ENCODE assay signal across 20 mouse cellular contexts in genomic region chr11:54063472-54063775, GRCm38 (mm10). TPM values are rescaled to one million over a fixed set of nuclear protein-coding genes. Genes with fewer than 3 reads are reported as not detected.
DNase-seq lines count a peak whose midpoint lies in the region; ATAC-seq and TF ChIP-seq lines count a peak whose summit lies in the region.
"Had no signal": no experiment of that assay in that cellular context is flagged by ENCODE, and none has a peak within 500 bp of the region (broad histone marks: within the 10 kb centered on the region; RNA-seq: fewer than 3 reads in every experiment).

No protein-coding gene starts in this region.

- WGBS in intestine, embryonic 15.5 days, result 74% methylated on average over 10 of the region's 10 CpGs
- 69% methylated on average over 10 of the region's 10 CpGs for WGBS in intestine, postnatal 0 days
- WGBS in spleen, adult 2 months, result 76% methylated on average over 10 of the region's 10 CpGs
- WGBS in embryonic facial prominence, embryonic 15.5 days, result 82% methylated on average over 10 of the region's 10 CpGs

- H3K4me2 ChIP-seq in intestine, embryonic 15.5 days (replicated peaks), result no peak overlapping the region
- H3K4me2 ChIP-seq in intestine, postnatal 0 days (replicated peaks; ENCODE audit: low read depth), result no peak overlapping the region
- no peak overlapping the region for H3K4me2 ChIP-seq in embryonic facial prominence, embryonic 15.5 days (replicated peaks)
- H3K4me2 ChIP-seq in myocyte (ENCODE audit: low read depth), result peak overlapping the region; percentile 93
- H3K4me2 ChIP-seq: heart, embryonic 12.5 days; hindbrain, embryonic 15.5 days; liver, embryonic 13.5 days; lung, embryonic 15.5 days; midbrain, embryonic 13.5 days; neural tube, embryonic 13.5 days had no signal

- TF ChIP-seq CTCF in intestine, postnatal 0 days (IDR thresholded peaks at IDR 0.05; ENCODE audit: low read depth), result no peak
- TF ChIP-seq CTCF in spleen, adult 2 months (IDR thresholded peaks at IDR 0.05; ENCODE audit: extremely low read depth, insufficient read depth, insufficient read length, insufficient replicate concordance), result no peak

- peaks cover 53% of the 10 kb centered on the region for H3K79me2 ChIP-seq in myocyte (ENCODE audit: control insufficient read depth, insufficient read depth)

- H3K9me3 ChIP-seq in intestine, embryonic 15.5 days, result no peaks in the 10 kb centered on the region
- H3K9me3 ChIP-seq in intestine, postnatal 0 days (ENCODE audit: control insufficient read depth), result no peaks in the 10 kb centered on the region
- no peaks in the 10 kb centered on the region for H3K9me3 ChIP-seq in embryonic facial prominence, embryonic 15.5 days (replicated peaks)
- H3K9me3 ChIP-seq: heart, embryonic 12.5 days; hindbrain, embryonic 15.5 days; liver, embryonic 13.5 days; lung, embryonic 15.5 days; midbrain, embryonic 13.5 days; neural tube, embryonic 13.5 days had no signal

- no peaks in the 10 kb centered on the region for H3K36me3 ChIP-seq in intestine, embryonic 15.5 days
- no peaks in the 10 kb centered on the region for H3K36me3 ChIP-seq in intestine, postnatal 0 days (ENCODE audit: control insufficient read depth, insufficient read depth)
- H3K36me3 ChIP-seq in spleen, adult 2 months (ENCODE audit: control insufficient read depth, insufficient read depth, low read length), result no peaks in the 10 kb centered on the region
- no peaks in the 10 kb centered on the region for H3K36me3 ChIP-seq in embryonic facial prominence, embryonic 15.5 days
- H3K36me3 ChIP-seq in myocyte (ENCODE audit: control insufficient read depth, insufficient read depth), result peaks cover 5% of the 10 kb centered on the region
- H3K36me3 ChIP-seq: heart, embryonic 12.5 days; hindbrain, embryonic 15.5 days; liver, embryonic 13.5 days; lung, embryonic 15.5 days; midbrain, embryonic 13.5 days; neural tube, embryonic 13.5 days had no signal

- peaks cover 63% of the 10 kb centered on the region for H3K4me1 ChIP-seq in intestine, embryonic 15.5 days (replicated peaks)
- H3K4me1 ChIP-seq in intestine, postnatal 0 days (replicated peaks; ENCODE audit: control insufficient read depth, insufficient read depth, low read length), result peaks cover 11% of the 10 kb centered on the region; the same call in 1 of the 2 replicates
- H3K4me1 ChIP-seq in spleen, adult 2 months (ENCODE audit: control insufficient read depth, insufficient read depth, insufficient read length), result peaks cover 3% of the 10 kb centered on the region; the same call in 1 of the 2 replicates
- peaks cover 98% of the 10 kb centered on the region for H3K4me1 ChIP-seq in embryonic facial prominence, embryonic 15.5 days

- H3K9ac ChIP-seq in intestine, embryonic 15.5 days, result no peak overlapping the region
- no peak overlapping the region for H3K9ac ChIP-seq in intestine, postnatal 0 days (ENCODE audit: low read depth, low read length)
- H3K9ac ChIP-seq in embryonic facial prominence, embryonic 15.5 days, result no peak overlapping the region
- H3K9ac ChIP-seq: heart, embryonic 12.5 days; hindbrain, embryonic 15.5 days; liver, embryonic 13.5 days; lung, embryonic 15.5 days; midbrain, embryonic 13.5 days; neural tube, embryonic 13.5 days had no signal

- no peak overlapping the region for H3K4me3 ChIP-seq in intestine, embryonic 15.5 days (replicated peaks)
- H3K4me3 ChIP-seq in intestine, postnatal 0 days (ENCODE audit: low read depth, low read length), result no peak overlapping the region
- no peak overlapping the region for H3K4me3 ChIP-seq in spleen, adult 2 months (ENCODE audit: extremely low read depth, insufficient read depth, insufficient read length)
- no peak overlapping the region for H3K4me3 ChIP-seq in embryonic facial prominence, embryonic 15.5 days (replicated peaks)
- no peak overlapping the region for H3K4me3 ChIP-seq in myocyte
- H3K4me3 ChIP-seq: heart, embryonic 12.5 days; hindbrain, embryonic 15.5 days; liver, embryonic 13.5 days; lung, embryonic 15.5 days; midbrain, embryonic 13.5 days; neural tube, embryonic 13.5 days had no signal

- H3K27me3 ChIP-seq in intestine, embryonic 15.5 days (replicated peaks), result no peaks in the 10 kb centered on the region
- peaks cover 6% of the 10 kb centered on the region; the same call in 1 of the 2 replicates for H3K27me3 ChIP-seq in intestine, postnatal 0 days (replicated peaks; ENCODE audit: control insufficient read depth, insufficient read depth, low read length)
- H3K27me3 ChIP-seq in spleen, adult 2 months (ENCODE audit: control insufficient read depth, insufficient read depth, low read length), result no peaks in the 10 kb centered on the region
- no peaks in the 10 kb centered on the region for H3K27me3 ChIP-seq in embryonic facial prominence, embryonic 15.5 days
- H3K27me3 ChIP-seq in myocyte (ENCODE audit: control insufficient read depth, insufficient read depth, insufficient read length), result no peaks in the 10 kb centered on the region

- no peak for DNase-seq in spleen, adult 2 months (ENCODE audit: low read depth in 1 of 2, low spot score in 2 of 2)
- DNase-seq in spleen, adult 18-20 months, result no peak
- DNase-seq in right cerebral cortex, adult 18-20 months, result no peak
- DNase-seq: cerebellum, adult 2 months; heart, adult 11 months; heart, postnatal 36 days; layer of hippocampus, adult 9-11 months; liver, embryonic 13.5 days; lung, postnatal 4 days; right cerebral cortex, postnatal 25 days had no signal

- H3ac ChIP-seq in myocyte (ENCODE audit: control insufficient read depth, insufficient read length), result no peak overlapping the region

- no peak for ATAC-seq in intestine, embryonic 15.5 days
- no peak for ATAC-seq in intestine, postnatal 0 days
- ATAC-seq in embryonic facial prominence, embryonic 15.5 days (ENCODE audit: insufficient number of reproducible peaks, low FRiP score, low TSS enrichment, low read depth), result 0 out of 2 replicates have a peak, but pooled peaks have one; percentile 30
- ATAC-seq: midbrain, embryonic 13.5 days had no signal

- no peak for TF ChIP-seq POLR2A in spleen, adult 2 months (IDR thresholded peaks at IDR 0.05; ENCODE audit: low read depth, low read length)
- no peak for TF ChIP-seq POLR2A in myocyte (IDR thresholded peaks at IDR 0.05; ENCODE audit: insufficient read length, low read depth)

- H3K27ac ChIP-seq in intestine, embryonic 15.5 days, result peak overlapping the region; percentile 14; the same call in 1 of the 2 replicates
- H3K27ac ChIP-seq in intestine, postnatal 0 days (ENCODE audit: low read depth, low read length), result no peak overlapping the region
- peak overlapping the region; percentile 79 for H3K27ac ChIP-seq in spleen, adult 2 months (ENCODE audit: insufficient read depth, low read length)
- H3K27ac ChIP-seq in embryonic facial prominence, embryonic 15.5 days (replicated peaks), result peak overlapping the region; percentile 82
- H3K27ac ChIP-seq: kidney, postnatal 0 days; liver, embryonic 13.5 days; lung, embryonic 15.5 days; midbrain, embryonic 13.5 days had no signal

TF ChIP-seq in myocyte, 11 proteins besides CTCF, POLR2A, EP300 and RAD21:
- TF ChIP-seq SRF (IDR thresholded peaks at IDR 0.05; ENCODE audit: control insufficient read depth, insufficient read length, low read depth), result no peak
- peak; percentile 12 for TF ChIP-seq POLR2AphosphoS2 (IDR thresholded peaks at IDR 0.05; ENCODE audit: insufficient read length, low read depth)
- peak in 1 of 3 experiments; percentile 11 for TF ChIP-seq MYOG (IDR thresholded peaks at IDR 0.05; ENCODE audit: control insufficient read depth in 1 of 3, insufficient read depth in 1 of 3, insufficient read length in 2 of 3, low read depth in 2 of 3)
- TF ChIP-seq MYOD1 (IDR thresholded peaks at IDR 0.05; ENCODE audit: control insufficient read depth in 1 of 3, insufficient read length in 2 of 3, low read depth in 2 of 3), result peak in 1 of 3 experiments; percentile 49

RNA-seq across cellular contexts. Expression of gene Pdlim4, which starts 5.4 kb away (rescaled TPM):
- polyA plus RNA-seq in intestine, embryonic 15.5 days (2015; fragmentation: Nextera tagmentation; extraction: Ambion mirVana), result 35.9 and 42.1 TPM in 2 replicates
- polyA plus RNA-seq in intestine, postnatal 0 days (2015; fragmentation: Nextera tagmentation; extraction: Ambion mirVana), result 21.0 and 22.6 TPM in 2 replicates
- polyA plus RNA-seq in spleen, adult 2 months (2012; rRNA removed), result 53.3 and 73.3 TPM in 2 replicates
- polyA plus RNA-seq in embryonic facial prominence, embryonic 15.5 days (2015; fragmentation: Nextera tagmentation; extraction: Ambion mirVana), result 168 and 169 TPM in 2 replicates
- polyA plus RNA-seq in myocyte (2012; fragmentation: generic; extraction: Trizol), result 469 TPM

RNA-seq across cellular contexts. Expression of gene Slc22a4, which starts 35.5 kb away (rescaled TPM):
- 0.72 and 1.4 TPM in 2 replicates for polyA plus RNA-seq in intestine, embryonic 15.5 days (2015; fragmentation: Nextera tagmentation; extraction: Ambion mirVana)
- polyA plus RNA-seq in intestine, postnatal 0 days (2015; fragmentation: Nextera tagmentation; extraction: Ambion mirVana), result 1.2 and 1.3 TPM in 2 replicates
- 4.6 and 5.4 TPM in 2 replicates for polyA plus RNA-seq in spleen, adult 2 months (2012; rRNA removed)
- polyA plus RNA-seq in embryonic facial prominence, embryonic 15.5 days (2015; fragmentation: Nextera tagmentation; extraction: Ambion mirVana), result 5.6 and 6.1 TPM in 2 replicates
- polyA plus RNA-seq in myocyte (2012; fragmentation: generic; extraction: Trizol), result 2.0 TPM

RNA-seq across cellular contexts. Expression of gene P4ha2, which starts 36.5 kb away (rescaled TPM):
- 41.8 and 44.8 TPM in 2 replicates for polyA plus RNA-seq in intestine, embryonic 15.5 days (2015; fragmentation: Nextera tagmentation; extraction: Ambion mirVana)
- polyA plus RNA-seq in intestine, postnatal 0 days (2015; fragmentation: Nextera tagmentation; extraction: Ambion mirVana), result 6.9 and 8.3 TPM in 2 replicates
- polyA plus RNA-seq in spleen, adult 2 months (2012; rRNA removed), result 2.6 and 2.8 TPM in 2 replicates
- polyA plus RNA-seq in embryonic facial prominence, embryonic 15.5 days (2015; fragmentation: Nextera tagmentation; extraction: Ambion mirVana), result 123 and 126 TPM in 2 replicates
- polyA plus RNA-seq in myocyte (2012; fragmentation: generic; extraction: Trizol), result 89.0 TPM
